Mouse (Mus musculus) CH12.LX (cell line): Measurements from ENCODE around the gene Cdhr5. TPM values are rescaled to one million over a fixed set of nuclear protein-coding genes. Genes with fewer than 3 reads are reported as not detected.

Experiments used
- DNase-seq: peaks from one replicate; pipeline ENCODE4 v3.0.0-alpha.2; 2013; ENCODE audit errors: extremely low read depth
- H3K27ac ChIP-seq: 2 replicates; pipeline ENCODE4 v1.5.1; 2012; ENCODE audit warnings: low read depth, mild to moderate bottlenecking, control low read depth, moderate library complexity; ENCODE audit not compliant: insufficient read depth
- H3K27me3 ChIP-seq: replicated peaks from 2 replicates; pipeline ENCODE3; 2012; ENCODE audit warnings: inconsistent platforms
- H3K36me3 ChIP-seq, 2 experiments: replicated peaks in 1 of 2; 2 replicates each; pipeline versions ENCODE3 to v1.6.1; 2012; ENCODE audit warnings: inconsistent platforms in 1 of 2, low read length in 1 of 2, mild to moderate bottlenecking in 1 of 2, mixed read lengths in 1 of 2, moderate library complexity in 1 of 2; ENCODE audit not compliant: control insufficient read depth in 1 of 2, insufficient read depth in 1 of 2
- H3K4me1 ChIP-seq, 2 experiments: 2 replicates each; pipeline ENCODE4 v1.6.1; 2012; ENCODE audit warnings: inconsistent platforms in 1 of 2, moderate library complexity in 1 of 2; ENCODE audit not compliant: insufficient read depth in 2 of 2, control insufficient read depth in 1 of 2
- H3K4me2 ChIP-seq: 2 replicates; pipeline ENCODE4 v1.6.1; 2012; ENCODE audit warnings: low read depth, mild to moderate bottlenecking, control low read depth; ENCODE audit not compliant: poor library complexity, insufficient read depth, severe bottlenecking
- H3K4me3 ChIP-seq, 3 experiments: fragments of 150-350 bp in 1 of 3; sonication (generic) in 1 of 3; replicated peaks in 1 of 3; 2 replicates each; pipeline versions ENCODE3 to v1.5.1; 2011 to 2012; ENCODE audit warnings: low read depth in 2 of 3, low read length in 2 of 3, mild to moderate bottlenecking in 2 of 3, moderate library complexity in 2 of 3, control low read depth in 1 of 3, improper control_type of control experiment in 1 of 3, inconsistent platforms in 1 of 3, mixed read lengths in 1 of 3; ENCODE audit not compliant: poor library complexity in 1 of 3
- H3K79me2 ChIP-seq: replicated peaks from 2 replicates; pipeline ENCODE4 v1.6.1; 2012; ENCODE audit warnings: mild to moderate bottlenecking, moderate library complexity; ENCODE audit not compliant: control insufficient read depth, poor library complexity, insufficient read depth, severe bottlenecking; ENCODE audit errors: extremely low read depth
- H3K9ac ChIP-seq: 2 replicates; pipeline ENCODE4 v1.6.1; 2012; ENCODE audit warnings: low read depth, mild to moderate bottlenecking, control low read depth, moderate library complexity; ENCODE audit not compliant: insufficient read depth
- H3K9me3 ChIP-seq: replicated peaks from 2 replicates; pipeline ENCODE3; 2012; ENCODE audit warnings: low read length, inconsistent platforms, mixed read lengths
- BHLHE40 ChIP-seq: IDR thresholded peaks from 2 replicates; pipeline ENCODE4 v1.6.1; 2011; ENCODE audit warnings: mild to moderate bottlenecking, low read depth, low read length, improper control_type of control experiment
- CHD1 ChIP-seq: IDR thresholded peaks from 2 replicates; pipeline ENCODE4 v1.6.1; 2012; ENCODE audit warnings: low read depth, low read length, improper control_type of control experiment, inconsistent platforms
- CTCF ChIP-seq, 2 experiments: IDR thresholded peaks in 1 of 2; conservative IDR thresholded peaks in 1 of 2; 2 replicates each; pipeline ENCODE4 v1.5.1; 2011 to 2012; ENCODE audit warnings: low read depth in 2 of 2, low read length in 2 of 2, improper control_type of control experiment in 1 of 2, inconsistent platforms in 1 of 2, mild to moderate bottlenecking in 1 of 2, moderate library complexity in 1 of 2
- E2F4 ChIP-seq: IDR thresholded peaks from 2 replicates; pipeline ENCODE4 v1.6.1; 2011; ENCODE audit warnings: low read depth, low read length, improper control_type of control experiment; ENCODE audit not compliant: insufficient replicate concordance
- ELF1 ChIP-seq: IDR thresholded peaks from 2 replicates; pipeline ENCODE4 v1.6.1; 2014; ENCODE audit warnings: low read depth, mild to moderate bottlenecking, inconsistent platforms, low read length, improper control_type of control experiment
- EP300 ChIP-seq: IDR thresholded peaks from 2 replicates; pipeline ENCODE4 v1.6.1; 2011; ENCODE audit warnings: low read length, improper control_type of control experiment
- GABPA ChIP-seq: IDR thresholded peaks from 2 replicates; pipeline ENCODE4 v1.6.1; 2012; ENCODE audit warnings: low read depth, low read length, improper control_type of control experiment, inconsistent platforms; ENCODE audit not compliant: insufficient replicate concordance
- HCFC1 ChIP-seq: IDR thresholded peaks from 2 replicates; pipeline ENCODE4 v1.6.1; 2012; ENCODE audit warnings: low read depth, mild to moderate bottlenecking, inconsistent platforms, low read length, improper control_type of control experiment
- IRF4 ChIP-seq: IDR thresholded peaks from 2 replicates; pipeline ENCODE4 v1.6.1; 2014; ENCODE audit warnings: low read depth, mild to moderate bottlenecking, inconsistent platforms, low read length, improper control_type of control experiment
- JUN ChIP-seq: IDR thresholded peaks from 2 replicates; pipeline ENCODE4 v1.6.1; 2011; ENCODE audit warnings: low read depth, mild to moderate bottlenecking, low read length, improper control_type of control experiment, moderate library complexity; ENCODE audit not compliant: insufficient read depth
- KAT2A ChIP-seq: IDR thresholded peaks from 2 replicates; pipeline ENCODE4 v1.6.1; 2012; ENCODE audit warnings: low read length, improper control_type of control experiment, inconsistent platforms; ENCODE audit not compliant: insufficient replicate concordance
- MAFK ChIP-seq: IDR thresholded peaks from 2 replicates; pipeline ENCODE4 v1.6.1; 2011; ENCODE audit warnings: low read length, improper control_type of control experiment; ENCODE audit not compliant: insufficient replicate concordance
- MAX ChIP-seq: IDR thresholded peaks from 2 replicates; pipeline ENCODE4 v1.6.1; 2011; ENCODE audit warnings: low read length, improper control_type of control experiment
- MEF2A ChIP-seq: IDR thresholded peaks from 2 replicates; pipeline ENCODE4 v1.6.1; 2014; ENCODE audit warnings: low read depth, mild to moderate bottlenecking, inconsistent platforms, low read length, improper control_type of control experiment, borderline replicate concordance
- MXI1 ChIP-seq: IDR thresholded peaks from 2 replicates; pipeline ENCODE4 v1.6.1; 2011; ENCODE audit warnings: mild to moderate bottlenecking, low read depth, low read length, improper control_type of control experiment
- MYC ChIP-seq: IDR thresholded peaks from 2 replicates; pipeline ENCODE4 v1.6.1; 2011; ENCODE audit warnings: low read depth, mild to moderate bottlenecking, improper control_type of control experiment, low read length
- NELFE ChIP-seq: IDR thresholded peaks from 2 replicates; pipeline ENCODE4 v1.6.1; 2011; ENCODE audit warnings: low read depth, low read length, improper control_type of control experiment
- POLR2A ChIP-seq: IDR thresholded peaks from 2 replicates; pipeline ENCODE4 v1.6.1; 2011; ENCODE audit warnings: low read depth, mild to moderate bottlenecking, improper control_type of control experiment, low read length
- SMC3 ChIP-seq: IDR thresholded peaks from 2 replicates; pipeline ENCODE4 v1.6.1; 2011; ENCODE audit warnings: low read depth, low read length, improper control_type of control experiment
- TBP ChIP-seq: conservative IDR thresholded peaks from 2 replicates; pipeline ENCODE4 v1.6.1; 2011; ENCODE audit warnings: low read depth, low read length, improper control_type of control experiment
- TCF12 ChIP-seq: IDR thresholded peaks from 2 replicates; pipeline ENCODE4 v1.6.1; 2014; ENCODE audit warnings: low read depth, mild to moderate bottlenecking, inconsistent platforms, low read length, improper control_type of control experiment
- UBTF ChIP-seq: IDR thresholded peaks from 2 replicates; pipeline ENCODE4 v1.6.1; 2012; ENCODE audit warnings: low read depth, mild to moderate bottlenecking, inconsistent platforms, low read length, improper control_type of control experiment, moderate library complexity
- USF2 ChIP-seq: conservative IDR thresholded peaks from 2 replicates; pipeline ENCODE4 v1.6.1; 2011; ENCODE audit warnings: low read depth, low read length, improper control_type of control experiment
- ZC3H11A ChIP-seq: IDR thresholded peaks from 2 replicates; pipeline ENCODE4 v1.6.1; 2012; ENCODE audit warnings: low read depth, mild to moderate bottlenecking, inconsistent platforms, low read length, improper control_type of control experiment
- ZNF384 ChIP-seq: IDR thresholded peaks from 2 replicates; pipeline ENCODE4 v1.6.1; 2012; ENCODE audit warnings: low read depth, low read length, improper control_type of control experiment, inconsistent platforms
- dilution Hi-C: fragments of 300-500 bp; cut with MboI; formaldehyde crosslinking; loops from 2 replicates; pipeline ENCODE4 v1.14.3; 2020; ENCODE audit warnings: low sequenced_read_pairs; ENCODE audit not compliant: extremely low pct_unique_long_range_greater_than_20kb, extremely low pct_ligation_motif_present
- in situ Hi-C: fragments of 300-500 bp; cut with MboI; formaldehyde crosslinking; loops from 3 replicates; pipeline ENCODE4 v1.14.3; 2019; ENCODE audit warnings: low sequenced_read_pairs, low pct_ligation_motif_present, low pct_unique_long_range_greater_than_20kb, mixed read lengths
- polyA plus RNA-seq: library from polyadenylated mRNA; unstranded; fragments of >175 nt; gene quantifications from 2 replicates; pipeline ENCODE4 v1.2.1, GENCODE M21; 2012; ENCODE audit warnings: low read depth; ENCODE audit not compliant: insufficient read length
- total RNA-seq, 2 experiments: library from RNA; depleted of rRNA; stranded (reverse); fragments of 300-350 nt in 1 of 2; fragments of >200 nt in 1 of 2; gene quantifications; 2 replicates each; pipeline ENCODE4 v1.2.3; 2012 to 2014

Cdhr5 gene
- total and polyA plus RNA-seq, 3 experiments: 0.35 to 3.9 (median 1.9) TPM

DNA sequence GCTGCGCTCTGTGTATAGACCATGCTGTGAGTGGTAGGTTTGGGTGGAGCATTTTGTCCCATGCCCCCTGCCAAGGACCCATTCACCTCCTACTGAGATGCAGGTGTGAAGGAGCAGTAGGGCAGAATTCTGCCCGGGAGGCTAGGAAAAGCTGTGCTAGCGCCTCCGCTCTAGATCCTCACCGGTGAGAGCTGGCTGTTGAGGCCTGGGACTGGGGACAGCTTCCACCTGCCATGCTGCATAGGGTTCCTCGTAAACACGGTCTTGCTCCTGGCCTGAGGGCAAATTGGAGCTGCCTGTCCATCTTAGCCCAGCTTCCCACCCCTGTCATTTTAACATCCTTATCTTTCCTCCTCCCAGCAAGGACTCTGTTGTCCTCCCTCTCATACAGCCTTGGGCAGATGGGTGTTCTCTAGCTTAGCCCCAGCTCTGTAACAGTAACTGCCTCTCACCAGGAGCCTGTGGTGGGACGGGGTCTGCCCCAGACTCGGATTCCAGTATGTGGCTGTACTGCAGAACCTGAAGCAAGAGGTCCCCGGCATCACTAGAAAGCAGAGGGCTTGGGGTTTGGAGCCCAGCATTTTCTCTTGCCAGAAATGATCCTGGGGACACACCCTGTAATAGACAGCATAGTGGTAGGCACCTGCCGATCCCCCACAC is 12.4 kb downstream of the Cdhr5 start:
- Histone ChIP-seq H3K4me2 (peak overlapping the region; percentile 58; the same call in 1 of the 2 replicates), H3K4me1 (peaks cover 14 to 27% of the 10 kb centered on the region in 2 experiments), H3K9ac (no peak overlapping the region), H3K27ac (peak overlapping the region; percentile 80), H3K4me3 (no peak overlapping the region), H3K36me3 (peaks cover 54 to 63% of the 10 kb centered on the region in 2 experiments), H3K9me3 (no peaks in the 10 kb centered on the region), H3K27me3 (no peaks in the 10 kb centered on the region), H3K79me2 (no peaks in the 10 kb centered on the region)
- TF ChIP-seq UBTF (no peak), MYC (no peak), JUN (no peak), MEF2A (no peak), GABPA (no peak), CTCF (conservative IDR thresholded peaks at IDR 0.05 in 1 of 2, IDR thresholded peaks at IDR 0.05 in 1 of 2; ENCODE audit: low read depth in 2 of 2, low read length in 2 of 2) (no peak), TCF12 (no peak), MXI1 (no peak), TBP (no peak), MAX (no peak), HCFC1 (no peak), USF2 (no peak), NELFE (no peak)
- no peak for DNase-seq
- dilution Hi-C loops (no loop called here), in situ Hi-C loops (loop anchor here (10.0 kb wide), 1 partner anchor 101 kb away; no protein-coding TSS in a partner anchor)

DNA sequence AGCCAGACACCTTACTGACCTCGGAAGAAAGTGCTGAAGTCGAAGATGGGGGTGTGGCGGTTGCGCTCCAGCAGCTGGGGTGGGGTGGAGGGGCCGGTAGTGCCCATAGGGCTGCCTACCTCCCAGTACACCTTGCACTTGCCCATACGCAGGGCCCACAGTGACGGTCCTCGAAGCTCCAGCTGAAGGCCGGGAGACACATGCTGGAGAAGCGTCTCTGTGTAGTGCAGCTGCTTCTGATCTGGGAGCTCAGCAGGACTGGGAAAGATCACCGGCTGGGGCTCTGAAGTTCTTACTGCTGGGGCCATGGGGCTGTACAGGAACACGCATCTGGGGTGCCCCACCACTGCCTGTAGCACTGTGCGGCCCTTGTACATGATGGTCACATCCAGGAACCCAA is 12.9 kb downstream of the Cdhr5 start:
- Histone ChIP-seq H3K9ac (no peak overlapping the region), H3K27me3 (no peaks in the 10 kb centered on the region), H3K36me3 (peaks cover 59 to 64% of the 10 kb centered on the region in 2 experiments), H3K9me3 (no peaks in the 10 kb centered on the region), H3K79me2 (no peaks in the 10 kb centered on the region), H3K27ac (no peak overlapping the region), H3K4me2 (no peak overlapping the region), H3K4me1 (peaks cover 14 to 27% of the 10 kb centered on the region in 2 experiments), H3K4me3 (no peak overlapping the region)
- DNase-seq: no peak
- dilution Hi-C loops (no loop called here), in situ Hi-C loops (loop anchor here (10.0 kb wide), 1 partner anchor 101 kb away; no protein-coding TSS in a partner anchor)
- no peak for TF ChIP-seq IRF4
- TF ChIP-seq MAX: no peak
- no peak for TF ChIP-seq TBP
- no peak for TF ChIP-seq E2F4
- no peak for TF ChIP-seq USF2
- TF ChIP-seq ZC3H11A: no peak
- no peak for TF ChIP-seq MAFK
- no peak for TF ChIP-seq ELF1
- TF ChIP-seq BHLHE40: no peak
- no peak for TF ChIP-seq UBTF
- no peak for TF ChIP-seq POLR2A
- TF ChIP-seq CHD1: no peak
- no peak for TF ChIP-seq KAT2A
- no peak for TF ChIP-seq HCFC1
- TF ChIP-seq SMC3: no peak
- TF ChIP-seq EP300: no peak
- TF ChIP-seq ZNF384: no peak
